Mouse (Mus musculus): Measurements from ENCODE around the gene Arl6ip6. TPM values are rescaled to one million over a fixed set of nuclear protein-coding genes. Genes with fewer than 3 reads are reported as not detected.

The Arl6ip6 gene
- polyA plus RNA-seq (2015; fragmentation: Nextera tagmentation; extraction: Ambion mirVana) = 48.2 and 57.4 TPM in 2 replicates

DNA sequence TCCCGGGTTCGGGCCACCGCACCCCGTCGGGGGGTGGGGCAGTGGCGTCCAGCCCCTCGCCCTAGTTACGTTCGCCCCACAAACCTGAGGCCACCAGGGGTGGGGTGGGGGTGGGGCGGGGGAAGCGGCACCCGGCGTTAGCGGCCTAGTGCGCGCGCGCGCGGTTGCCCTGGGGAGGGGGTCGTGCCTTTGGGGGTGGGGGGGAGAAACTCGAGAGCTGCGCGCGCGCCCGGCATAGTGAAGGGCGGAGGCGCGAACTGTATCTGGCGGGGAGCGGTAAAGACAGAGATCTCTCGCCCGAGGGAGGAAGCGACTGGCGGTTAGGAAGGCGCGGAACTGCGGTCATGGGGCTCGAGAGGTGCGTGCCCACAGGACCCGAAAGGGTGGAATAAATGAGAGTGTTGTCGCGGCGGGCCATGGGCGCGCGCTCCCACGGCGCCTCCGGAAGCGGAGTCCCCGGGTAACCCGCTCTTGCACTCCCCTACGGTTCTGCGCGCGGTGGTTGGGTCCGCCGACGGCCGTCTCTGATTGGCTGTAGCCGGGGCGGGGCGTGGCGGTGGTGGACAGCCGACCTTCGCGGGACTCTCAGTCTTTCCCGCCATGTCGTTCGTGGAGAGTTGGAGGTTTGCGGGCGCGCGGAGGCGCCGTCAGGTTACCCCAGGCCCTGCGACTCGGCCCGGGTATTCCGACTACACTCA lies at the start of gene Arl6ip6:
Gene Arl6ip6 (plus strand): TSS at position 204 of the 698 bp plus-strand sequence.
- under 1% methylated on average over 74 of the region's 82 CpGs for WGBS

GRCm38 (mm10) chr2:53146852-53147251 lies 44.7 kb upstream of the Arl6ip6 start:
- no peaks in the 10 kb centered on the region for H3K9me3 ChIP-seq (ENCODE audit: control insufficient read depth, low read length)
- H3K4me1 ChIP-seq (replicated peaks; ENCODE audit: control insufficient read depth, insufficient read depth, low read length) = no peaks in the 10 kb centered on the region
- no peak overlapping the region for H3K9ac ChIP-seq (ENCODE audit: low read length)
- ATAC-seq (ENCODE audit: low read depth) = no peak
- no peak overlapping the region for H3K4me2 ChIP-seq (ENCODE audit: low read depth, low read length)
- H3K27ac ChIP-seq (ENCODE audit: low read length) = no peak overlapping the region
- H3K27me3 ChIP-seq (ENCODE audit: control insufficient read depth, insufficient read depth, low read depth, low read length) = no peaks in the 10 kb centered on the region
- H3K36me3 ChIP-seq (ENCODE audit: control insufficient read depth, insufficient read depth, low read length) = peaks cover 25% of the 10 kb centered on the region
- no peak overlapping the region for H3K4me3 ChIP-seq (ENCODE audit: low read length)

More for the DNA sequence above, at the start of gene Arl6ip6:
- peak within 1 kb of the TSS; percentile 94 for H3K9ac ChIP-seq (ENCODE audit: low read length)
- H3K36me3 ChIP-seq (ENCODE audit: control insufficient read depth, insufficient read depth, low read length) = peaks cover 16% of the 10 kb centered on the region
- H3K4me3 ChIP-seq (ENCODE audit: low read length) = peak within 1 kb of the TSS; percentile 98
- peaks cover 12% of the 10 kb centered on the region for H3K4me1 ChIP-seq (replicated peaks; ENCODE audit: control insufficient read depth, insufficient read depth, low read length)
- peak; percentile 92 for ATAC-seq (ENCODE audit: low read depth)
- H3K27ac ChIP-seq (ENCODE audit: low read length) = peak within 1 kb of the TSS; percentile 98
- no peaks in the 10 kb centered on the region for H3K27me3 ChIP-seq (ENCODE audit: control insufficient read depth, insufficient read depth, low read depth, low read length)
- no peaks in the 10 kb centered on the region for H3K9me3 ChIP-seq (ENCODE audit: control insufficient read depth, low read length)
- peak within 1 kb of the TSS; percentile 63 for H3K4me2 ChIP-seq (ENCODE audit: low read depth, low read length)

DNA sequence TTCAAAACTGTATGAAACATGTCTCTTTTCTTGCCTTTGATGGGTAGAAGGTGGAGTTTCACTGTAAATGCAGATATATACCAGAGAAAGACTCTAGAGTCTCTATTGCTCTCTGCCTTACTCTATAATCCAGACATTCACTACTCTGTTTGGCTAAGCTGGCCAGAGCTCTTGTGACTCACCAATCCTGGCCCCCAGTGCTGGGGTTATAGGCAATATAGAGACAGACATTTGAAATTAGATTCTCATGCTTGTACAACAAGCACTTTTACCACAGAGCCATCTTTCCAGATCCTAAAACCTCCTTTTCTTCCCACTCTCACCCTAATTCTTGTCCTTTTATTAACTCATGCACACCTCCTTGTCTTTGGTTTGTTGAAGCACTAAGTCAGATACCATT lies 17.6 kb upstream of the Arl6ip6 start:
- Histone ChIP-seq H3K36me3 (ENCODE audit: control insufficient read depth, insufficient read depth, low read length) (peaks cover 14% of the 10 kb centered on the region), H3K4me2 (ENCODE audit: low read depth, low read length) (no peak overlapping the region), H3K9me3 (ENCODE audit: control insufficient read depth, low read length) (no peaks in the 10 kb centered on the region), H3K4me3 (ENCODE audit: low read length) (no peak overlapping the region), H3K4me1 (replicated peaks; ENCODE audit: control insufficient read depth, insufficient read depth, low read length) (no peaks in the 10 kb centered on the region), H3K27me3 (ENCODE audit: control insufficient read depth, insufficient read depth, low read depth, low read length) (no peaks in the 10 kb centered on the region), H3K9ac (ENCODE audit: low read length) (no peak overlapping the region), H3K27ac (ENCODE audit: low read length) (no peak overlapping the region)
- ATAC-seq (ENCODE audit: low read depth) = no peak

- ATAC-seq (ENCODE audit: low read depth) = no peak
- Histone ChIP-seq H3K4me1 (replicated peaks; ENCODE audit: control insufficient read depth, insufficient read depth, low read length) (no peaks in the 10 kb centered on the region), H3K36me3 (ENCODE audit: control insufficient read depth, insufficient read depth, low read length) (peaks cover 14% of the 10 kb centered on the region), H3K9me3 (ENCODE audit: control insufficient read depth, low read length) (no peaks in the 10 kb centered on the region), H3K4me2 (ENCODE audit: low read depth, low read length) (no peak overlapping the region), H3K27ac (ENCODE audit: low read length) (no peak overlapping the region), H3K9ac (ENCODE audit: low read length) (no peak overlapping the region), H3K4me3 (ENCODE audit: low read length) (no peak overlapping the region), H3K27me3 (ENCODE audit: control insufficient read depth, insufficient read depth, low read depth, low read length) (no peaks in the 10 kb centered on the region)
- 79% methylated on average over 3 of the region's 3 CpGs for WGBS
Observed at GRCm38 (mm10) chr2:53178966-53179365, 12.6 kb upstream of the Arl6ip6 start.

- Histone ChIP-seq H3K4me3 (ENCODE audit: low read length) (no peak overlapping the region), H3K36me3 (ENCODE audit: control insufficient read depth, insufficient read depth, low read length) (peaks cover 7% of the 10 kb centered on the region), H3K4me2 (ENCODE audit: low read depth, low read length) (no peak overlapping the region), H3K9ac (ENCODE audit: low read length) (no peak overlapping the region), H3K4me1 (replicated peaks; ENCODE audit: control insufficient read depth, insufficient read depth, low read length) (no peaks in the 10 kb centered on the region), H3K27ac (ENCODE audit: low read length) (no peak overlapping the region), H3K27me3 (ENCODE audit: control insufficient read depth, insufficient read depth, low read depth, low read length) (no peaks in the 10 kb centered on the region), H3K9me3 (ENCODE audit: control insufficient read depth, low read length) (no peaks in the 10 kb centered on the region)
- no peak for ATAC-seq (ENCODE audit: low read depth)
Observed at GRCm38 (mm10) chr2:53179876-53180275, 11.7 kb upstream of the Arl6ip6 start.

DNA sequence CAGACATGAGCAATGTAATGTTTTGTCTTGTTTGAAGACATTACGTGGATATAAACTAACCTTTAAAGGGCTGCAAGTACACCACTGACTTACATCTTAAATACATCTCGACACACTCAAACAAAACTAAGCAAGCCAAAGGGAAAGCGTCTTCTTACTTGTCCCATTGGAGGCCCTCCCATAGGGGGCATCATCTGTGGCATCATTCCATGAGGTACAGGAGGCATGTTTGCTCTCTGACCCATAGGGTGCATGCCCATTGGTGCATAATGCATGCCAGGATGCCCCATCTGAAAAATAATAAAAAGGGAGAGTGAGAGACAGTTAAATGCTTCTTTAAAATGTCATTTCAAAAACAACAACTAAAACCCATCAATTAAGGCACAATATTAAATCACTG lies 1.7 kb upstream of the Arl6ip6 start:
- no peak overlapping the region for H3K27ac ChIP-seq (ENCODE audit: low read length)
- H3K36me3 ChIP-seq (ENCODE audit: control insufficient read depth, insufficient read depth, low read length) = peaks cover 5% of the 10 kb centered on the region
- peak overlapping the region; percentile 55 for H3K4me2 ChIP-seq (ENCODE audit: low read depth, low read length)
- peaks cover 12% of the 10 kb centered on the region for H3K4me1 ChIP-seq (replicated peaks; ENCODE audit: control insufficient read depth, insufficient read depth, low read length)
- no peak for ATAC-seq (ENCODE audit: low read depth)
- H3K9ac ChIP-seq (ENCODE audit: low read length) = no peak overlapping the region
- no peaks in the 10 kb centered on the region for H3K9me3 ChIP-seq (ENCODE audit: control insufficient read depth, low read length)
- 57% methylated on average over 3 of the region's 3 CpGs for WGBS
- H3K4me3 ChIP-seq (ENCODE audit: low read length) = peak overlapping the region; percentile 29
- no peaks in the 10 kb centered on the region for H3K27me3 ChIP-seq (ENCODE audit: control insufficient read depth, insufficient read depth, low read depth, low read length)

DNA sequence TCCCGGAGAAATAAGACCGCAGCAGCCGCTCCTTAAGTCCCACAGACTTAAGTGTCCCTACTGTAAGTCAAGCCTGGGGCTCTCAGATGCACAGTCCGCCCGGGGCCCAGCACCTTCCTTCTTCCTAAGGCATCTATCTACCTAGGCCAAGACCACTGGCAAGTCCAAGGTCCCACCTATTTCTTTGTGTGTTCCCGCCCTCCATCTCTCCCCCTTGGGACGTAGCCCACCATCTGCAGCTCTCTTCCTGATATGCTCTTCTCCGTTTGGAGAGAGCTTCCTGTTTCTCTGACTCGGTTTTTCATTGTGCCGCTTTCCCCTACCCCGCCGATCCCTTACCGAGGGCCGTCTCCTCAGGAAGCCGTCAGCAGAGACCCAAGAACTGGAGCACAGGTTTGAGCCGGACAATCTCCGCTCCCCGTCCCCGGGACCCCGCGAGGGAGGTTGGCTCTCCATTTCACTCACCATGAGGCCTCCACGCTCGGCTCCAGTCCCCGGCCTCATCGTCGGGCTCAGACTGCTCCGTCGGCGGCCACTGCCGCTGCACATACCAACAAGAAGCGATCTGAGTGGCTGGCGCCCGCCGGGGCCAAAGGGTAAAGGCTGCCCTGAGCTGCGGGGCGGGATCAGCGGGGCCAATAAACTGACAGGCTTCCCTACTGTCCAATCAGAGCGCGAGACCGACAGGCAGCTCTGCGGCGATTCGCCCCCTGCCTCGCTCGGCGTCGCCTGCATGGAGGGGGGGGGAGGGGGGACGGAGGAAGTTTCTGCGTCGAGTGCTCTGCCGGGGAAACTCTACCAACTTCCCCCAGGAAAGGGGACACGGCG lies 628 bp upstream of the Arl6ip6 start, which contains the start of gene Prpf40a:
Gene Prpf40a (minus strand): TSS at position 601 of the 828 bp plus-strand sequence.
- Histone ChIP-seq H3K4me2 (ENCODE audit: low read depth, low read length) (peak within 1 kb of the TSS; percentile 63), H3K9ac (ENCODE audit: low read length) (peak within 1 kb of the TSS; percentile 94), H3K4me3 (ENCODE audit: low read length) (peak within 1 kb of the TSS; percentile 98), H3K36me3 (ENCODE audit: control insufficient read depth, insufficient read depth, low read length) (peaks cover 12% of the 10 kb centered on the region), H3K27me3 (ENCODE audit: control insufficient read depth, insufficient read depth, low read depth, low read length) (no peaks in the 10 kb centered on the region), H3K9me3 (ENCODE audit: control insufficient read depth, low read length) (no peaks in the 10 kb centered on the region), H3K4me1 (replicated peaks; ENCODE audit: control insufficient read depth, insufficient read depth, low read length) (peaks cover 12% of the 10 kb centered on the region), H3K27ac (ENCODE audit: low read length) (peak within 1 kb of the TSS; percentile 98)
- ATAC-seq (ENCODE audit: low read depth) = peak; percentile 97
- WGBS = under 1% methylated on average over 52 of the region's 53 CpGs

DNA sequence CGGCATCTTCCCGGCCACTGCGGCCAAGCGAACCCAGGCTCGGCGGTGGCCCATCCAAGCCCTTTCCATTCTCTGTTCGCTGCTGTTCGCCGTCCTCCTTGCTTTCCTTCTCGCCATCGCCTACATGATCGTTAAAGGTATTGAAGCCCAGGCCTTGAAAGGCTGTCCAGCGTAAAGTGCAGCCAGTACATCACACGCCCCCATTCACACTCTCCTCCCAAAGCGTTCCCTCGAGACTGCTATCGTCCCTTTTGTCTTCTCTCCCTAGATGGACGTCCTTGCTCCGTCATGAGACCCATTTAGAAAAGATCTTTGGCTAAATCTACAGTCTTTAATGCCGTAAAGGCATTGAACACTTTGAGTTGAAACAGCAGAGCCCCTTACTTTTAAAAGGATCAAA lies 860 bp downstream of the Arl6ip6 start:
- H3K27me3 ChIP-seq (ENCODE audit: control insufficient read depth, insufficient read depth, low read depth, low read length) = no peaks in the 10 kb centered on the region
- peak overlapping the region; percentile 98 for H3K27ac ChIP-seq (ENCODE audit: low read length)
- no peak for ATAC-seq (ENCODE audit: low read depth)
- 2% methylated on average over 20 of the region's 20 CpGs for WGBS
- no peaks in the 10 kb centered on the region for H3K9me3 ChIP-seq (ENCODE audit: control insufficient read depth, low read length)
- peak overlapping the region; percentile 63 for H3K4me2 ChIP-seq (ENCODE audit: low read depth, low read length)
- peaks cover 12% of the 10 kb centered on the region for H3K4me1 ChIP-seq (replicated peaks; ENCODE audit: control insufficient read depth, insufficient read depth, low read length)
- peak overlapping the region; percentile 89 for H3K9ac ChIP-seq (ENCODE audit: low read length)
- H3K36me3 ChIP-seq (ENCODE audit: control insufficient read depth, insufficient read depth, low read length) = peaks cover 18% of the 10 kb centered on the region
- H3K4me3 ChIP-seq (ENCODE audit: low read length) = peak overlapping the region; percentile 98

DNA sequence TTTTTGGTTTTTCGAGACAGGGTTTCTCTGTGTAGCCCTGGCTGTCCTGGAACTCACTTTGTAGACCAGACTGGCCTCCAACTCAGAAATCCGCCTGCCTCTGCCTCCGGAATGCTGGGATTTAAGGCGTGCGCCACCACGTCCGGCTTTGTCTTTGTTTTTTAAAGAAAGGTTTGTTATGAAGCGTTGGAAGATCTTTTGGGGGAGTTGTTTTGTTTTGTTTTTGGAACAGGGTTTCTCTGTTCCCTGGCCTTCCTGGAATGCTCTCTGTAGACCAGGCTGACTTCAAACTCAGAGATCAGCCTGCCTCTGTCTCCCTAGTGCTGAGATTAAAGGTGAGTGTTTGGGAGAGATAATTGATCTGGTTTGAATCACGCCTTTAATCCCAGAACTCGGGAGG lies 4.9 kb downstream of the Arl6ip6 start:
- H3K36me3 ChIP-seq (ENCODE audit: control insufficient read depth, insufficient read depth, low read length) = peaks cover 14% of the 10 kb centered on the region
- WGBS = 94% methylated on average over 10 of the region's 10 CpGs

More for the DNA sequence above, 4.9 kb downstream of the Arl6ip6 start:
- no peak overlapping the region for H3K4me2 ChIP-seq (ENCODE audit: low read depth, low read length)
- H3K4me3 ChIP-seq (ENCODE audit: low read length) = no peak overlapping the region
- no peaks in the 10 kb centered on the region for H3K27me3 ChIP-seq (ENCODE audit: control insufficient read depth, insufficient read depth, low read depth, low read length)
- peaks cover 6% of the 10 kb centered on the region for H3K4me1 ChIP-seq (replicated peaks; ENCODE audit: control insufficient read depth, insufficient read depth, low read length)
- no peak overlapping the region for H3K9ac ChIP-seq (ENCODE audit: low read length)
- H3K27ac ChIP-seq (ENCODE audit: low read length) = no peak overlapping the region
- H3K9me3 ChIP-seq (ENCODE audit: control insufficient read depth, low read length) = no peaks in the 10 kb centered on the region
- no peak for ATAC-seq (ENCODE audit: low read depth)

Measured in lung, embryonic 16.5 days (tissue).